Mouse (Mus musculus): ENCODE measurements around the gene Proser1. TPM values are rescaled to one million over a fixed set of nuclear protein-coding genes. Genes with fewer than 3 reads are reported as not detected.

Proser1 gene
- polyA plus RNA-seq, 1 experiment, result not detected

DNA sequence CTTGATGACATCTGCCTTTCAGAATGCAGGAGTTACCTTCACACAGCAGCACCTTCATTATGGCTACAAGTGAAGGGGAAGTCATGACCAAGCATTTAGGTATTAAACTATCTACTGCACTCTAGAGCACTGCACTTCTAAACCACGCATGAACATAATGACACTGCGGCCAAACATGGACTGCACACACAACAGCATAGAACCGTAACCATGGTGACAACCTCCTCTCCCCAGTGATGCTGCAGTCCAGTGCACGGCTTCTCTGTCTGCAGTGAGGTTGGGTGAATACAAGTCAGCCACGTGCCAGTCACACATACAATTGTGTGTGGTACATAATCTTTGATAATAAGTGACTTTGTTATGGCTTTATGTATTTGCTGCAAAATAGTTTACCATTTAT lies 17.9 kb upstream of the Proser1 start:
- no peak overlapping the region for H3K4me3 ChIP-seq (ENCODE audit: insufficient read depth, low read depth, low read length)
- no peak for TF ChIP-seq POLR2A (IDR thresholded peaks at IDR 0.05; ENCODE audit: insufficient read depth, low read depth, low read length)
- no peak for TF ChIP-seq CTCF (IDR thresholded peaks at IDR 0.05; ENCODE audit: insufficient read depth, low read depth, low read length)
- H3K27ac ChIP-seq (ENCODE audit: insufficient read depth, low read depth, low read length), result no peak overlapping the region
- WGBS, result 80% methylated on average over 5 of the region's 5 CpGs
- peaks cover 5% of the 10 kb centered on the region for H3K4me1 ChIP-seq (ENCODE audit: control insufficient read depth, insufficient read depth, low read length)

DNA sequence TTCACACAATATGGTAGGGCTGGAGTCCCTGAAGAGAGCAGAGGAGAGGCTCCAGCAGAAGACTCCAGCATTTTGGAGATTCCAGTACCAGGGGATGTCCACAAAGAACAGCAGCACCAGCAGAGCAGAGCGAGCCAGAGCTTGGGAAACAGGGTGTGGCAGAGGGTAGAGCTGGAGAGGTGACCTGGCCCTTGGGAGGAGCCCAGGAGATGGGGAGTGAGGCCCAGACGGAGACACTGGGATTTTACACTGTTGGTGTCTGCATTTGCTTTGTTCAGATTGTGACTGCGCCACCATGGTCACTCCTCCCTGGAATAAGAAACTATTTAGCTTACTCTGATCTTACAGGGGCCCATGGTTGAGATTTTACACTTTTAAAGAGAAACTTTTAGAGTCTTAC lies 16.7 kb upstream of the Proser1 start:
- H3K4me3 ChIP-seq (ENCODE audit: insufficient read depth, low read depth, low read length), result no peak overlapping the region
- WGBS, result 90% methylated on average over 3 of the region's 3 CpGs

GRCm38 (mm10) chr3:53448208-53448607 lies 15.3 kb upstream of the Proser1 start:
- Histone ChIP-seq H3K27ac (ENCODE audit: insufficient read depth, low read depth, low read length) (no peak overlapping the region), H3K4me1 (ENCODE audit: control insufficient read depth, insufficient read depth, low read length) (no peaks in the 10 kb centered on the region), H3K4me3 (ENCODE audit: insufficient read depth, low read depth, low read length) (no peak overlapping the region)
- 11% methylated on average over 2 of the region's 2 CpGs for WGBS
- no peak for TF ChIP-seq POLR2A (IDR thresholded peaks at IDR 0.05; ENCODE audit: insufficient read depth, low read depth, low read length)
- TF ChIP-seq CTCF (IDR thresholded peaks at IDR 0.05; ENCODE audit: insufficient read depth, low read depth, low read length), result no peak

More for the DNA sequence above, 16.7 kb upstream of the Proser1 start:
- no peak overlapping the region for H3K27ac ChIP-seq (ENCODE audit: insufficient read depth, low read depth, low read length)
- H3K4me1 ChIP-seq (ENCODE audit: control insufficient read depth, insufficient read depth, low read length), result peaks cover 5% of the 10 kb centered on the region
- no peak for TF ChIP-seq CTCF (IDR thresholded peaks at IDR 0.05; ENCODE audit: insufficient read depth, low read depth, low read length)
- TF ChIP-seq POLR2A (IDR thresholded peaks at IDR 0.05; ENCODE audit: insufficient read depth, low read depth, low read length), result no peak

DNA sequence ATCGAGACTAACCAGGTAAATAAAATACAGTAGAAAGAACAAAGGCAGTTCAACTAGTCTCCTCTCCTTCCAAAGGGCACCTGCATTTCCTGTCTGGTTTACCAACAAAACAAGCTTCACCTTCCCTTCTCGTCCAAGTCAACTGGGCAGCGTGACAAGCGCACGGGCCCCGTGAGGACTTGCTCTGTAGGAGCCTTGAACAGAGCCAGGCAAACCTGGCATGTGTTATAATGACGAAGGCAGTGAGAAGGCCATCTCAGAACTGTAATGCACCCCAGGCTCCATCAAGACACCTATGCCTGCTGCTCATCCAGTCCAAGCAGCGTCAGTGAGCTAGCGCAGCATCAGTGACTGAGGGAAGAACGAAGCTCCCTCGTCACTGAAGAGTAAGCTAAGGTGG lies 12.8 kb upstream of the Proser1 start:
- Histone ChIP-seq H3K4me1 (ENCODE audit: control insufficient read depth, insufficient read depth, low read length) (no peaks in the 10 kb centered on the region), H3K4me3 (ENCODE audit: insufficient read depth, low read depth, low read length) (no peak overlapping the region), H3K27ac (ENCODE audit: insufficient read depth, low read depth, low read length) (no peak overlapping the region)
- TF ChIP-seq POLR2A (IDR thresholded peaks at IDR 0.05; ENCODE audit: insufficient read depth, low read depth, low read length) (no peak), CTCF (IDR thresholded peaks at IDR 0.05; ENCODE audit: insufficient read depth, low read depth, low read length) (no peak)
- WGBS, result 89% methylated on average over 11 of the region's 11 CpGs

DNA sequence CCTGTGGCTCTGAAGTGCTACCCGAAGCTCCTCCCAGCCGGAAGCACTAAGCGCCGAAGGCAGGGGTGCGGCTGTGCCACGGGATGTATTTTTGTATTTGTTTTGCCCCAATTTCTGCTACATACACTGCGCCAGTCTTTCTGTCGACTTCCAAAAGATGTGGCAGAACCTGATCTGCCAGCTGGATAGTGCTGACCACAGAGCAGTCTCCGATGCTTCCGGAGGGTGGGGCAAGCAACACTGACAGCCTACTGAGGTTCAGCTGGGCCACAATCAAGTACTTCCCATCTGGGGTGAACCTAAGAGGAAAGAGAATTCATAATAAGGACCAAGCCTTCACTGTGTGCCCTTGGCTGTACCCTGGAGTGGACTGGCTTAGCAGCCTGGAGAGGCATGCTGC lies 11.1 kb upstream of the Proser1 start:
- H3K4me3 ChIP-seq (ENCODE audit: insufficient read depth, low read depth, low read length), result no peak overlapping the region
- no peak overlapping the region for H3K27ac ChIP-seq (ENCODE audit: insufficient read depth, low read depth, low read length)
- H3K4me1 ChIP-seq (ENCODE audit: control insufficient read depth, insufficient read depth, low read length), result no peaks in the 10 kb centered on the region
- no peak for TF ChIP-seq CTCF (IDR thresholded peaks at IDR 0.05; ENCODE audit: insufficient read depth, low read depth, low read length)
- no peak for TF ChIP-seq POLR2A (IDR thresholded peaks at IDR 0.05; ENCODE audit: insufficient read depth, low read depth, low read length)
- 88% methylated on average over 10 of the region's 10 CpGs for WGBS

DNA sequence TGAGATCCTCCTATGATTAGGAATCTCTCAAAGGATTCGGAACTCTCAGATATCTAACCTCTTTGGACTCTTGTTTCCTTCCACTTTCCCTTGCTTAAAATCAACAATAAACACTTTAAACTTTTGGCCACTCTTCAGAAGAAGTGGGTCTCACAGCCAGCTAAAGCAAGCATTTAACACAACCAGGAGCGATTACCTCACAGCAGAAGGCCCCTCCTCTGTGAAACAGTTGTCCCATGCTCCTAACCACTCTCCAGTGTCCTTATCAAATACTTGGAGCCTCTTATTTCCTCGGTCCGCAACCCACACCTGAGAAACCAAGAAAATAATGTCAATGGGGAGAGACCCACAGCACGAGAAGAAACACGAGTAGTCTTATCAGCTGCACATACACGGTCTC lies 10.1 kb upstream of the Proser1 start:
- Histone ChIP-seq H3K27ac (ENCODE audit: insufficient read depth, low read depth, low read length) (no peak overlapping the region), H3K4me1 (ENCODE audit: control insufficient read depth, insufficient read depth, low read length) (no peaks in the 10 kb centered on the region), H3K4me3 (ENCODE audit: insufficient read depth, low read depth, low read length) (no peak overlapping the region)
- WGBS, result 92% methylated on average over 7 of the region's 7 CpGs
- TF ChIP-seq POLR2A (IDR thresholded peaks at IDR 0.05; ENCODE audit: insufficient read depth, low read depth, low read length) (no peak), CTCF (IDR thresholded peaks at IDR 0.05; ENCODE audit: insufficient read depth, low read depth, low read length) (no peak)

DNA sequence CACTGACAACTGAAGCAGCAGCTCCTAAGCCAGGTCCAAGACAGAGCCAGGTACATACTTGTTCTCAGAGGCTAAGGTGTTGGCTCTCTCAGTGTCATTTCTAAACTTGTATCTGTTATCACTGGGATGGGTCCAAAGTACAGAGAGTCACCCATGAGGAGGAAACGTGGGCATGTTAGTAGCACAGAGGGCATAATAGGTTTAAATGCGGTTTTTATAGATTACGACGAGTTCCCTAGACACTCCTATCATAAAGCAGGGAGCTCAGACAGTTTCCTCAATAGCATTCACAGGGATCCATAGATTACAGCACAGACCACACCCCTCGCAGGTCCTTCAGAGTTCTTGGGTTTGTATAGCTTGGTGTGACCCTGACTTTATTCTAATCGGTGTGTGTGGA lies 9.5 kb upstream of the Proser1 start:
- Histone ChIP-seq H3K4me1 (ENCODE audit: control insufficient read depth, insufficient read depth, low read length) (no peaks in the 10 kb centered on the region), H3K27ac (ENCODE audit: insufficient read depth, low read depth, low read length) (no peak overlapping the region), H3K4me3 (ENCODE audit: insufficient read depth, low read depth, low read length) (no peak overlapping the region)
- 94% methylated on average over 6 of the region's 6 CpGs for WGBS
- TF ChIP-seq CTCF (IDR thresholded peaks at IDR 0.05; ENCODE audit: insufficient read depth, low read depth, low read length) (no peak), POLR2A (IDR thresholded peaks at IDR 0.05; ENCODE audit: insufficient read depth, low read depth, low read length) (no peak)

DNA sequence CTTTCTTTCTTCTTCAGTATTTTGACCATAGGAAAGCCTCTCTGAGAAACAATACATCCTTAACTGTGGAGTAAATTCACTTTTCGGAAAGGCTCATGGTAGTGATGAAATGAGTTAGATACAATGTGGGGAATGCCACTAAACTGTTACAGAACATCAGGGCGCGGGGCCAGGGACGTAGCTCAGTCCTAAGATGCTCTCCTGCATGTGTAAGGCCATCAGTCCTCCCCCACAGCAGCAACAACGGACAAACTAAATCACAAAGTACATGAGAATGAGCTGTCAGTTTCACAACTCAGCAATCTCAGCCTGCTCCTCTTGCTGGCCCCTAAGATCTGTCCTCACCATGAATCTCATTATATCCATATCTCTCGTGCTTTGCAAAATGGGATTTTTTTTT lies 8.9 kb upstream of the Proser1 start:
- H3K27ac ChIP-seq (ENCODE audit: insufficient read depth, low read depth, low read length), result no peak overlapping the region
- 91% methylated on average over 6 of the region's 6 CpGs for WGBS
- H3K4me3 ChIP-seq (ENCODE audit: insufficient read depth, low read depth, low read length), result no peak overlapping the region
- TF ChIP-seq CTCF (IDR thresholded peaks at IDR 0.05; ENCODE audit: insufficient read depth, low read depth, low read length), result no peak
- H3K4me1 ChIP-seq (ENCODE audit: control insufficient read depth, insufficient read depth, low read length), result peaks cover 2% of the 10 kb centered on the region; the same call in 1 of the 2 replicates

GRCm38 (mm10) chr3:53454984-53455383 lies 8.5 kb upstream of the Proser1 start:
- Histone ChIP-seq H3K4me1 (ENCODE audit: control insufficient read depth, insufficient read depth, low read length) (peaks cover 4% of the 10 kb centered on the region; the same call in 1 of the 2 replicates), H3K4me3 (ENCODE audit: insufficient read depth, low read depth, low read length) (no peak overlapping the region), H3K27ac (ENCODE audit: insufficient read depth, low read depth, low read length) (no peak overlapping the region)
- TF ChIP-seq CTCF (IDR thresholded peaks at IDR 0.05; ENCODE audit: insufficient read depth, low read depth, low read length) (no peak), POLR2A (IDR thresholded peaks at IDR 0.05; ENCODE audit: insufficient read depth, low read depth, low read length) (no peak)
- 89% methylated on average over 7 of the region's 7 CpGs for WGBS

GRCm38 (mm10) chr3:53457750-53458149 lies 5.7 kb upstream of the Proser1 start:
- TF ChIP-seq POLR2A (IDR thresholded peaks at IDR 0.05; ENCODE audit: insufficient read depth, low read depth, low read length) (no peak), CTCF (IDR thresholded peaks at IDR 0.05; ENCODE audit: insufficient read depth, low read depth, low read length) (no peak)
- WGBS, result 81% methylated on average over 5 of the region's 5 CpGs
- Histone ChIP-seq H3K4me1 (ENCODE audit: control insufficient read depth, insufficient read depth, low read length) (peaks cover 9% of the 10 kb centered on the region; the same call in 1 of the 2 replicates), H3K27ac (ENCODE audit: insufficient read depth, low read depth, low read length) (no peak overlapping the region), H3K4me3 (ENCODE audit: insufficient read depth, low read depth, low read length) (no peak overlapping the region)
